Mouse (Mus musculus) C2C12 (cell line): ENCODE results near the gene Thrsp.

ENCODE experiments used
- CEBPB ChIP-seq: IDR thresholded peaks from one replicate; pipeline ENCODE4 v1.6.1; 2011; ENCODE audit warnings: low read depth, mild to moderate bottlenecking, control low read depth, moderate library complexity
- CTCF ChIP-seq: IDR thresholded peaks from one replicate; pipeline ENCODE4 v1.5.1; 2011; ENCODE audit not compliant: control insufficient read depth, insufficient read depth, insufficient read length
- FOSL1 ChIP-seq: IDR thresholded peaks from one replicate; pipeline ENCODE4 v1.8.0; 2011; ENCODE audit warnings: mild to moderate bottlenecking, low read length; ENCODE audit not compliant: poor library complexity, insufficient read depth, severe bottlenecking
- MAX ChIP-seq: IDR thresholded peaks from one replicate; pipeline ENCODE4 v1.6.1; 2011; ENCODE audit warnings: mild to moderate bottlenecking, control low read depth
- MYOD1 ChIP-seq: IDR thresholded peaks from one replicate; pipeline ENCODE4 v1.6.1; 2011; ENCODE audit warnings: low read depth; ENCODE audit not compliant: control insufficient read depth, insufficient read length
- MYOG ChIP-seq: IDR thresholded peaks from one replicate; pipeline ENCODE4 v1.6.1; 2011; ENCODE audit not compliant: control insufficient read depth, insufficient read length; ENCODE audit errors: extremely low read depth
- USF1 ChIP-seq: IDR thresholded peaks from one replicate; pipeline ENCODE4 v1.6.1; 2011; ENCODE audit warnings: low read depth, mild to moderate bottlenecking, control low read depth, moderate library complexity

GRCm38 (mm10) chr7:97447050-97447531 lies 29.6 kb upstream of the Thrsp start:
- TF ChIP-seq CTCF (no peak), USF1 (no peak), MYOG (no peak), CEBPB (no peak), MAX (no peak), MYOD1 (no peak), FOSL1 (no peak)
